Mouse (Mus musculus): ENCODE data around the gene Nexn. TPM values are rescaled to one million over a fixed set of nuclear protein-coding genes. Genes with fewer than 3 reads are reported as not detected.

Gene Nexn
- polyA plus RNA-seq (2015; fragmentation: Illumina TruSeq; extraction: RNeasy Lipid Tissue Mini Kit (QIAGEN cat#74804); ENCODE audit: insufficient read depth, low read depth, low replicate concordance) = 3.4 TPM

DNA sequence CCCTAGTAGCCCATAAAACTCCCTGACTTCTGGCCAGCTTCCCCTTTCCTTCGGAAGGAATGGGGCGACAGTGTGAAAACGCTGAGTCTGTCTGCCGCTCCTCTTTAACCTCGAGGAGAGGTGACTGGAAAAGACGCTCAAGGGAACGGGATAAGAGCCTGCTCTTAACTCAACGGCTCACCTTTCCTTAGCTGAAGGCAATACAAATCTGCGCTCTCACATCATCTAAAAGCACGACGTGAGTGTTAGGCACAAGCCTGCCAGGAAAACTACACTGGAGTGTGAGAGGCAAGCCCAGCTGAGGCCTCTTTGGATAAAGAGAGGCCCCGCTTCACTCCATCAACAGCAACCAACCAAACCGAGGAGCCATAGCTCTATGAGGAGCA is at the start of gene Nexn:
TSS of gene Nexn (minus strand) at position 315 of the 386 bp plus-strand sequence.

DNA sequence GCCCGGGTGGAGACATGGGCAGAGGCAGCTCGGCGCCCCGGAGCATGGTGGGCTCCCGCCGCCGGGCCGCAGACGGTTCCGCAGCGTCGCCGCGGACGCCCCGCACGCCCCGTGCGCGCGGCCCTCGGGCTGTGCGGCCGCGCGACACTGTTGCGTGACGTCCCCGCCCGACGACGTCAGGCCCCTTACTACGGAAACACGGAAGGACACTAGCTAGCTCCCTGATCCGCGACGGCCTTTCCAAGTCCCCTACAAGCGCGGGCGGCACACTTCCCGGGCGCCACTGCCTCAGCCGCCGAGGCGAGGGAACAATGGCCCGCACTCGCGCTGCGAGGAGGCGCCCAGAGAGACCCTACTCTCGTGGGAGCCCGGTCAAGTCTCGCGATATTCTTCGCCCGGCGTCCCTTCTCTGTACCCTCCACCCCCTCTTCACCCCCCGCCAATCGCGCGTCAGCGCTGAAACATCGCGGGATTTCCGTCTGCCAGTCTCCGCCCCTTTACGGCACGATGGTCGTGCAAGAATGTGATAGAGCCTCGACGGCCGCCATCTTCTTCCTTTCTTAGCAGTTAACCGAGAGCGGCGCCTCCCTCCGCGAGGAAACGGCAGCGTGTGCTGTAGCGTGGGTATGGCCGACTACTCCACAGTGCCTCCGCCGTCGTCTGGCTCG is 56.0 kb downstream of the Nexn start, which contains the start of the genes Dnajb4 and Fubp1:
TSS of gene Dnajb4 (minus strand) at position 336 of the 668 bp plus-strand sequence.
TSS of gene Fubp1 (plus strand) at position 456 of the 668 bp plus-strand sequence.

Other genes with a start within 250 kb of the Nexn start
- gene Gipc2, start 100.1 kb downstream of the Nexn start, polyA plus RNA-seq (2015; fragmentation: Illumina TruSeq; extraction: RNeasy Lipid Tissue Mini Kit (QIAGEN cat#74804); ENCODE audit: insufficient read depth, low read depth, low replicate concordance) = 0.89 TPM
- 8.8 TPM for gene Dnajb4, start 56.0 kb downstream of the Nexn start, polyA plus RNA-seq (2015; fragmentation: Illumina TruSeq; extraction: RNeasy Lipid Tissue Mini Kit (QIAGEN cat#74804); ENCODE audit: insufficient read depth, low read depth, low replicate concordance)
- 13.7 TPM for gene Fubp1, start 55.9 kb downstream of the Nexn start, polyA plus RNA-seq (2015; fragmentation: Illumina TruSeq; extraction: RNeasy Lipid Tissue Mini Kit (QIAGEN cat#74804); ENCODE audit: insufficient read depth, low read depth, low replicate concordance)
- gene Miga1, start 74.1 kb upstream of the Nexn start, polyA plus RNA-seq (2015; fragmentation: Illumina TruSeq; extraction: RNeasy Lipid Tissue Mini Kit (QIAGEN cat#74804); ENCODE audit: insufficient read depth, low read depth, low replicate concordance) = 4.0 TPM
- 22.3 TPM for gene Usp33, start 80.1 kb upstream of the Nexn start, polyA plus RNA-seq (2015; fragmentation: Illumina TruSeq; extraction: RNeasy Lipid Tissue Mini Kit (QIAGEN cat#74804); ENCODE audit: insufficient read depth, low read depth, low replicate concordance)
- gene Zzz3, start 129.1 kb upstream of the Nexn start, polyA plus RNA-seq (2015; fragmentation: Illumina TruSeq; extraction: RNeasy Lipid Tissue Mini Kit (QIAGEN cat#74804); ENCODE audit: insufficient read depth, low read depth, low replicate concordance) = 6.2 TPM

Data from pancreas, adult 10 weeks (tissue).